Mouse (Mus musculus): Measurements from ENCODE around the gene Ankrd27. TPM values are rescaled to one million over a fixed set of nuclear protein-coding genes. Genes with fewer than 3 reads are reported as not detected.

Gene Ankrd27
- polyA plus RNA-seq (2015; fragmentation: Nextera tagmentation; extraction: Ambion mirVana) = 18.5 and 19.2 TPM in 2 replicates

GRCm38 (mm10) chr7:35586055-35586905 lies at the start of gene Ankrd27:
Ankrd27 (plus strand) TSS chr7:35586244.
- Histone ChIP-seq H3K9ac (peak within 1 kb of the TSS; percentile 85), H3K9me3 (no peaks in the 10 kb centered on the region), H3K4me2 (peak within 1 kb of the TSS; percentile 99), H3K27ac (peak within 1 kb of the TSS; percentile 81), H3K27me3 (peaks cover 41% of the 10 kb centered on the region), H3K4me3 (peak within 1 kb of the TSS; percentile 78), H3K4me1 (replicated peaks) (peaks cover 32% of the 10 kb centered on the region), H3K36me3 (no peaks in the 10 kb centered on the region)
- ATAC-seq (ENCODE audit: low FRiP score) = peak; percentile 99
- WGBS = under 1% methylated on average over 49 of the region's 49 CpGs

DNA sequence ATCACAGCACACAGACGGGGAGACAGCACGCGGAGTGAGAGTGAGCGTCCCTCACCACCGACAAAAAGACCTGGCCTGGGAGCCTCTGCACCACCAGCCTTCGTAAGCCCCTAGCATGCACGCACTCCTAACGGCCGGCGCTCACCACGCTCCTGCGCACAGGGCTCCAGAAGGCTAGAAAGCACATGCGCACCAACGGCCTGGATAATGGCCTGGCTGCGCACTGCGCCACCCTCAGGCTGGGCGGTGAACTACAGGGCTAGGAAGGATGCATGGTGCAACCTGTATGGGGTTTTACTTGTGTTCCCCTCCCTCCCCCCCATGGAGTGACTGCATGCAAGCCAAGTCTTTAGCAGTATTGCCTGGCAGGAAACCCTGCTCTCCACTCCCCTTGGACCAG lies 48.5 kb upstream of the Ankrd27 start, which contains the start of gene Tdrd12:
Gene Tdrd12, minus strand, starts transcription at position 184 of the 400 bp plus-strand sequence.
- H3K4me1 ChIP-seq (replicated peaks) = no peaks in the 10 kb centered on the region
- no peaks in the 10 kb centered on the region for H3K36me3 ChIP-seq
- WGBS = 95% methylated on average over 17 of the region's 17 CpGs
- H3K4me3 ChIP-seq = no peak within 1 kb of the TSS
- ATAC-seq (ENCODE audit: low FRiP score) = no peak
- no peak within 1 kb of the TSS for H3K27ac ChIP-seq
- H3K27me3 ChIP-seq = no peaks in the 10 kb centered on the region
- H3K9ac ChIP-seq = no peak within 1 kb of the TSS
- no peak within 1 kb of the TSS for H3K4me2 ChIP-seq
- H3K9me3 ChIP-seq = no peaks in the 10 kb centered on the region

DNA sequence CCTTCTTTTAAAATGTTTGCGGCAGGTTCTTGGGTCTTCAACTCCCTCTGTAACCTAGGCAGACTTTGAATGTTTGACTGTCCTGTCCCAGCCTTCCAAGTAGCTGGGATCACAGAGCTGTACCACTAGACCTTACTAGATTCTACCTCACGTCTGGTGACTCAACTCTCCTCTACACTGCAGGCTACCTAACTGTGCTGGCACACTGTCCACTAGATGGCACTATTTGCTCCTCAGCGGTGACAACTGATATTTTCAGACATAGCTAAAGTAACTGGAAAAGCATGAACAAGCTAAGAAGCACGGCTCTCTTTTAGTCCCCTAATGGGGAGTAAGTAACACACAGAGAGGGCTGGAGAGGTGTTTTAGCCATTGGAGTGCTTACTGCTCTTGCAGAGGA lies 40.2 kb upstream of the Ankrd27 start:
- Histone ChIP-seq H3K27me3 (no peaks in the 10 kb centered on the region), H3K4me1 (replicated peaks) (no peaks in the 10 kb centered on the region), H3K9me3 (no peaks in the 10 kb centered on the region), H3K4me2 (no peak overlapping the region), H3K4me3 (no peak overlapping the region), H3K9ac (no peak overlapping the region), H3K36me3 (peaks cover 38% of the 10 kb centered on the region), H3K27ac (no peak overlapping the region)
- no peak for ATAC-seq (ENCODE audit: low FRiP score)
- WGBS = 34% methylated on average over 4 of the region's 4 CpGs

DNA sequence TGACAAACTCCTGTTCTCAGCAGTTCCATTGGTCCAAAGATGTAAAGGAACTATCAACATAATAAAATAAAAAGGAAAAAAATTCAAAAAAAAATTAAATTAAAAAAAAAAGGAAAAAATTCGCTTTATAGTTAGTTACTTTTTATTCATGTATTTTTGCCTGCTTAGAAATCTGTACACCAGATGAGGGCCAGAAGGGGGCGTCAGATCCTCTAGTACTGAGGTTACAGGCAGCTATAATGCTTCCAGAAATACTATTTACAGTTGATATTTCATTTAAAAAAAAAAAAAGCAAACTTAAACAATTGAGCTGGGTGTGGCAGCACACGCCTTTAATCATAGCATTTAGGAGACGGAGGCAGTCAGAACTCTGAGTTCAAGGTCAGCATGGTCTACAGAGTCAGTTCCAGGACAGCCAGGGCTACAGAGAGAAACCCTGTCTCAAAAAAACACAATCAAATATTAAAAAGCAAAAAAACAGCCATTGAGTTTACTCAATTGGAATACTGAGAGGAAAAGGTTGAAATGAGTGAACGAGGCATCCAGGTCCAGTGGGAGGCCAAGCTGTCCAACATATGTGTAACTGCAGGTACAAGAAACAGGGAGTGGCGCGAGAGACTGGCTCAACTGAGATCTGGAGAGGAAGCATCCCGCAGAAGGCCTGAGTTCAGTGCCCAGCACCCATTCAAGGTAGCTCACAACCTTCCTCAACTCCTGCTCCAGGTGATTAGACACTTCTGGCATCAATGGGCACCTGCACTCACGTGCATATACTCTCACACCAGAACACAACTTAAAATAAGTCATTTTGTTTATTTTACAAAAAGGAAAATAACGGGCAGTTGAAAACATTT lies 32.1 kb upstream of the Ankrd27 start:
- WGBS = 65% methylated on average over 10 of the region's 10 CpGs
- no peaks in the 10 kb centered on the region for H3K27me3 ChIP-seq
- H3K9ac ChIP-seq = peak overlapping the region; percentile 92
- H3K4me1 ChIP-seq (replicated peaks) = peaks cover 17% of the 10 kb centered on the region
- H3K4me2 ChIP-seq = peak overlapping the region; percentile 83
- no peaks in the 10 kb centered on the region for H3K9me3 ChIP-seq
- H3K4me3 ChIP-seq = peak overlapping the region; percentile 74
- H3K36me3 ChIP-seq = peaks cover 24% of the 10 kb centered on the region
- no peak overlapping the region for H3K27ac ChIP-seq
- no peak for ATAC-seq (ENCODE audit: low FRiP score)

DNA sequence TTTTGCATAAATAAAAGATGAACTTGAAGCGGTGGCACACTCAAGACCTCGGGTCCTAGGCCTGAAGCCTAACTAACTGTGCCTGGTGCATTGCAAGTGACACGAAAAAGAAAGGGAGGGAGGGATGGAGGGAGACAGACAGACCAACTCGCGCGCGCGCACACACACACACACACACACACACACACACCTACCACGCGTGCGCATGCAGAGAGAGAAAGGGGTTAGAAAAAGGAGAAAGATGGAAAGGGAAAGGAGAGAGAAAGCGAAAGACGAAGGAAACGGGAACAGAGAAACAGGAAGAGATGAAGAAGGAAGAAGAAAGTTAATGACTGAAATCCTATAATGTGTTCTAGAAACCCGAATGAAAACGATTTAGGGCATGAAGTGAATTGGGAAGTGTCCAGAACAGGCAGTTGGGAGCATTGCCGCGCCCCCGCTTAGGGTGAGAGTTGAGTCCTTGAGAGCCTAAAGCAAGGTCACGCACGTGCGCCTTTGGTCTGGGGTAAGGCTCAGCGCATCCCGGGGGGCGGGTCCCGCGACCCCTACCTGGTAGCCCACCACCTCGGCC lies 31.4 kb upstream of the Ankrd27 start:
- ATAC-seq (ENCODE audit: low FRiP score) = peak; percentile 75; the same call in 1 of the 2 replicates
- 4% methylated on average over 28 of the region's 28 CpGs for WGBS

GRCm38 (mm10) chr7:35555224-35556204 lies 30.5 kb upstream of the Ankrd27 start:
- H3K4me1 ChIP-seq (replicated peaks) = peaks cover 17% of the 10 kb centered on the region
- H3K4me3 ChIP-seq = peak overlapping the region; percentile 74
- H3K4me2 ChIP-seq = peak overlapping the region; percentile 83
- ATAC-seq (ENCODE audit: low FRiP score) = peak; percentile 95
- H3K36me3 ChIP-seq = peaks cover 10% of the 10 kb centered on the region
- under 1% methylated on average over 92 of the region's 93 CpGs for WGBS
- peak overlapping the region; percentile 96 for H3K27ac ChIP-seq
- peak overlapping the region; percentile 92 for H3K9ac ChIP-seq
- no peaks in the 10 kb centered on the region for H3K9me3 ChIP-seq
- no peaks in the 10 kb centered on the region for H3K27me3 ChIP-seq

More for the DNA sequence above, 31.4 kb upstream of the Ankrd27 start:
- peak overlapping the region; percentile 92 for H3K9ac ChIP-seq
- H3K4me2 ChIP-seq = peak overlapping the region; percentile 83
- peaks cover 18% of the 10 kb centered on the region for H3K36me3 ChIP-seq
- H3K27me3 ChIP-seq = no peaks in the 10 kb centered on the region
- H3K27ac ChIP-seq = peak overlapping the region; percentile 96
- peaks cover 17% of the 10 kb centered on the region for H3K4me1 ChIP-seq (replicated peaks)
- H3K9me3 ChIP-seq = no peaks in the 10 kb centered on the region
- H3K4me3 ChIP-seq = peak overlapping the region; percentile 74

DNA sequence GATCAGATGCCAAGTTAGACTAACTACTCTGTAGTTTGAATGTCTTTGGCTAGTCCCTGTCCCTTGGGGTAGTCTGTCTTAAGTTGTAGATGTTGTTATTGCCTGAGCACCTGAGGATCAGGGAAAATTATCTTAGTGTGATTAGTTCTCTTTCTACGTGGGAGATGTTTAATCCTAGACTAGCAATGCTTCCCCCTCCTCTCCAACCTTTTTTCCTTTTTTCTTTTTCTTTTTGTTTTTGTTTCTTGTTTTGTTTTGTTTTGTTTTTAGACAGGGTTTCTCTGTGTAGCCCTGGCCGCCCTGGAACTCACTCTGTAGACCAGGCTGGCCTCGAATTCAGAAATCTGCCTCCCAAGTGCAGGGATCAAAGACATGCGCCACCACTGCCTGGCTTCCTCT lies 29.8 kb upstream of the Ankrd27 start, which contains the start of gene Nudt19:
Gene Nudt19, minus strand, starts transcription at position 100 of the 399 bp plus-strand sequence.
- 81% methylated on average over 4 of the region's 4 CpGs for WGBS
- H3K4me2 ChIP-seq = peak within 1 kb of the TSS; percentile 83
- 0 out of 2 replicates have a peak, but pooled peaks have one; percentile 4 for ATAC-seq (ENCODE audit: low FRiP score)
- peak within 1 kb of the TSS; percentile 92 for H3K9ac ChIP-seq
- H3K9me3 ChIP-seq = no peaks in the 10 kb centered on the region
- peak within 1 kb of the TSS; percentile 96 for H3K27ac ChIP-seq
- H3K27me3 ChIP-seq = no peaks in the 10 kb centered on the region
- H3K4me1 ChIP-seq (replicated peaks) = peaks cover 17% of the 10 kb centered on the region
- H3K4me3 ChIP-seq = peak within 1 kb of the TSS; percentile 74
- H3K36me3 ChIP-seq = peaks cover 3% of the 10 kb centered on the region

- no peak for ATAC-seq (ENCODE audit: low FRiP score)
- 90% methylated on average over 5 of the region's 5 CpGs for WGBS
- H3K4me3 ChIP-seq = no peak overlapping the region
These were observed 29.1 kb upstream of the Ankrd27 start for GRCm38 (mm10) chr7:35556905-35557304.

DNA sequence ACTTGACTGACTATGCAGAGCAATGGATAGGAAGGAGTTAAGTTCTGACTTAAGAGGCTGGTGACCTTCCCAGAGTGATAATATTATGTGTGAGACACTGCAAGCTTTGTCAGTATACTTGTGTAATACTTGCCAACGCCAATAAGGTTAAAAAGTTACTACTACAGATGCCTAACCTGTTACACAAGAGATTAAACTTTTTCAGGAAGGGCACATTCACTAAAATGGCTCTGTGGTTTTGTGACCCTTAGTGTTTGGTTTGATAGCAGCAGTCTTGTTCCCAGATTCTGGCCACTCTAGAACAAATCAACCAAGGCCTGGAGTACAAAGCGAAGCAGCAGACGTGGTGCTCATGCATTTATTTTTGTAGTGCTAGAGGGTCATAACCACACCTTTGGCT lies 28.5 kb upstream of the Ankrd27 start:
- no peak overlapping the region for H3K4me2 ChIP-seq
- WGBS = 82% methylated on average over 3 of the region's 3 CpGs
- no peaks in the 10 kb centered on the region for H3K9me3 ChIP-seq
- H3K9ac ChIP-seq = no peak overlapping the region
- ATAC-seq (ENCODE audit: low FRiP score) = no peak
- H3K36me3 ChIP-seq = no peaks in the 10 kb centered on the region
- H3K4me1 ChIP-seq (replicated peaks) = peaks cover 17% of the 10 kb centered on the region
- H3K27me3 ChIP-seq = no peaks in the 10 kb centered on the region
- H3K4me3 ChIP-seq = no peak overlapping the region
- no peak overlapping the region for H3K27ac ChIP-seq

More at GRCm38 (mm10) chr7:35556905-35557304, 29.1 kb upstream of the Ankrd27 start:
- Histone ChIP-seq H3K36me3 (no peaks in the 10 kb centered on the region), H3K27me3 (no peaks in the 10 kb centered on the region), H3K9ac (no peak overlapping the region), H3K4me2 (no peak overlapping the region), H3K9me3 (no peaks in the 10 kb centered on the region), H3K27ac (no peak overlapping the region), H3K4me1 (replicated peaks) (peaks cover 17% of the 10 kb centered on the region)

GRCm38 (mm10) chr7:35558681-35559080 lies 27.4 kb upstream of the Ankrd27 start:
- ATAC-seq (ENCODE audit: low FRiP score) = no peak
- no peaks in the 10 kb centered on the region for H3K9me3 ChIP-seq
- no peaks in the 10 kb centered on the region for H3K36me3 ChIP-seq
- H3K4me1 ChIP-seq (replicated peaks) = peaks cover 17% of the 10 kb centered on the region
- no peak overlapping the region for H3K27ac ChIP-seq
- H3K4me2 ChIP-seq = no peak overlapping the region
- H3K9ac ChIP-seq = no peak overlapping the region
- 53% methylated on average over 2 of the region's 2 CpGs for WGBS
- no peaks in the 10 kb centered on the region for H3K27me3 ChIP-seq
- no peak overlapping the region for H3K4me3 ChIP-seq

GRCm38 (mm10) chr7:35559838-35560237 lies 26.2 kb upstream of the Ankrd27 start:
- Histone ChIP-seq H3K4me2 (no peak overlapping the region), H3K9ac (no peak overlapping the region), H3K36me3 (no peaks in the 10 kb centered on the region), H3K9me3 (no peaks in the 10 kb centered on the region), H3K27me3 (no peaks in the 10 kb centered on the region), H3K27ac (no peak overlapping the region), H3K4me1 (replicated peaks) (peaks cover 8% of the 10 kb centered on the region), H3K4me3 (no peak overlapping the region)
- no peak for ATAC-seq (ENCODE audit: low FRiP score)
- WGBS = 94% methylated on average over 3 of the region's 3 CpGs
